Mouse (Mus musculus): ENCODE data around the gene Misp.

GRCm38 (mm10) chr10:79819606-79820005 is 1.2 kb upstream of the Misp start:
- no peak for TF ChIP-seq POLR2A (IDR thresholded peaks at IDR 0.05; ENCODE audit: low read depth, low read length)
- TF ChIP-seq CTCF (conservative IDR thresholded peaks at IDR 0.05; ENCODE audit: insufficient read depth, insufficient read length, low read depth, low read length): no peak

Data from kidney, adult 2 months (tissue).